Mouse (Mus musculus): Measurements from ENCODE around the gene Olfr1056.
"Not testable (repeated sequence)": the region's sequence is repeated elsewhere in the genome, so short reads cannot be mapped to it uniquely, and the experiment has no call there.

The Olfr1056 gene

DNA sequence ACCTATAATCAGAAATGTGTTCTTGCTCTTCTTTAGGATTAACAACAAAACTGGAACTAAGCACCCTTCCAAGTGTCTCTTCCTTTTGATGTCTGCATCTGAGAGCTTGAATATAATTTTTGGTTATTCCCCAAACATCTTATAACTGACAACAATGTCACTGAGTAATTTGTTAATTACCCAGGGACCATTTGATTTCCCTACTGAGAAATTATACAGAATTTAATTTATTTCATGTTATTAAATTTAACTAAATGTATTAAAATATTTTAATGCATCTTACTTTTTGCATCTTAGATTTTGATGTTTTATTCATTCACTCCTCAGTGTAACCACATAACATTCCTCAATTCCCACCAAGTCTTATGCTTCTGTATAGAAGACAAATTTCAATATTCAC is at the start of gene Olfr1056:
Gene Olfr1056 (minus strand): TSS at position 101 of the 400 bp plus-strand sequence.
- TF ChIP-seq CTCF (conservative IDR thresholded peaks at IDR 0.05; ENCODE audit: low read length) (no peak), POU5F1 (IDR thresholded peaks at IDR 0.05; ENCODE audit: borderline replicate concordance, low read length) (no peak), NANOG (IDR thresholded peaks at IDR 0.05; ENCODE audit: borderline replicate concordance, low read length) (no peak)
- H3K36me3 ChIP-seq (ENCODE audit: insufficient read depth, low read length): no peaks in the 10 kb centered on the region
- H3K4me3 ChIP-seq (replicated peaks; ENCODE audit: low read length): no peak within 1 kb of the TSS
- no peaks in the 10 kb centered on the region for H3K27me3 ChIP-seq (ENCODE audit: insufficient read depth, low read length)
- H3K9me3 ChIP-seq (ENCODE audit: low read length): peaks cover 10% of the 10 kb centered on the region; the same call in 1 of the 2 replicates
- no peaks in the 10 kb centered on the region for H3K4me1 ChIP-seq (replicated peaks; ENCODE audit: low read depth, low read length)

DNA sequence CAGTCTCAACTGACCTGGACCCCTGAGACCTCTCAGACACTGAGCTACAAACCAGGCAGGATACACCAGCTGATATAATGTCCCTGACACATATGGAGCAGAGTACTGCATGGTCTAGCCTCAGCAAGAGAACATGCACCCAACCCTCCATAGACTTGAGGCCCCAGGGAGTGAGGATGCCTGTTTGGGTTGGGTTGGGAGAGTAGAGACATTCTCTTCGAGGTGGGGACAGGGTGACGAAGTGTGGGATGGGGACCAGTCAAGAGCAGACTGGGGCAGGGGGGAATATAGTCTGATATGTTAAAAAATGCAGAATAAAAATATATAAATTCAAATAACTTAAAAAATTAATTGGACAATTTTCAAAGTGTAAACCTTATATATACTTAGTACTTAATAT is 32.8 kb upstream of the Olfr1056 start:
- TF ChIP-seq CTCF (conservative IDR thresholded peaks at IDR 0.05; ENCODE audit: low read length): no peak
- no peak for TF ChIP-seq NANOG (IDR thresholded peaks at IDR 0.05; ENCODE audit: borderline replicate concordance, low read length)
- TF ChIP-seq POU5F1 (IDR thresholded peaks at IDR 0.05; ENCODE audit: borderline replicate concordance, low read length): no peak
- H3K9me3 ChIP-seq (ENCODE audit: low read length): no peaks in the 10 kb centered on the region
- no peaks in the 10 kb centered on the region for H3K4me1 ChIP-seq (replicated peaks; ENCODE audit: low read depth, low read length)
- no peak overlapping the region for H3K4me3 ChIP-seq (replicated peaks; ENCODE audit: low read length)
- H3K36me3 ChIP-seq (ENCODE audit: insufficient read depth, low read length): no peaks in the 10 kb centered on the region
- H3K27me3 ChIP-seq (ENCODE audit: insufficient read depth, low read length): no peaks in the 10 kb centered on the region

DNA sequence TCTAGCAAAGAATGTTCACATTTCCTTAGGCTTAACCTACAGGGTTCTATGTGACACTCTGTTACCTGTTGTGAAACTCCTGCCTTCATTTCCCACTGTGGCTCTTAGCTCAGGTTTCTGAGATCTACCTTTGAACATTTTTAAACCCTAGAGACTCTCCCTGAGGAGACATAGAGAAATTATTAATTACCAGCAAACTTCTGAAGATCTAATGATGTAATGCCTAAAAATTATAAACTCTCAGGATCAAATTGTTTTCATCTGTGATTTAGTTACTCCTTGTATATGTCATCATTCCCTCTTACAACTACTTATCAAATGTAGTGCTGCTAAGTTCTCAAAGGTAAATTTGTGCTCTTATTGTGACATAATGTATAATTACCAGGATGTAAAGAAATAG is 26.2 kb upstream of the Olfr1056 start, which contains the start of gene Olfr1058:
Gene Olfr1058 (minus strand): TSS at position 101 of the 400 bp plus-strand sequence.
- H3K27me3 ChIP-seq (ENCODE audit: insufficient read depth, low read length); H3K4me1 ChIP-seq (replicated peaks; ENCODE audit: low read depth, low read length); H3K36me3 ChIP-seq (ENCODE audit: insufficient read depth, low read length); H3K4me3 ChIP-seq (replicated peaks; ENCODE audit: low read length); H3K9me3 ChIP-seq (ENCODE audit: low read length): not testable (repeated sequence)

DNA sequence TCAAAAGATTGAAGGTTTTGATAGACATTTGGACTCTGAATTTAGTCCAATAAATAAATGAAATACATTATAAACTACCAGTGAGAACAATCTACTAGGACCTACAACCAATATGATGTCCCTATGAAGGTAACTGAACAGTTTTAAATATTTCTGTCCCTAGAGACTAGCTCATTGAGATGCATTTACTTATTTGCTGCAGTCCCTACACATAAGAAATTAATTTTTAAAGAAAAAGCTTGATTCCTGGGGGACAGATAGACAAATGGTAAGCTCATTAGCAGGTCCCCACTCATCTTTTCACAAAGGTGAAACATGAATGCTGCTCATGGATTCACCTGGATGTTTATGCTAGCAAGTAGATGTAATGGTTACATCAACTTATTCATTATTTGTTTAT is 16.0 kb upstream of the Olfr1056 start, which contains the start of gene Olfr1057:
Gene Olfr1057 (minus strand): TSS at position 101 of the 400 bp plus-strand sequence.
- no peaks in the 10 kb centered on the region for H3K4me1 ChIP-seq (replicated peaks; ENCODE audit: low read depth, low read length)
- H3K9me3 ChIP-seq (ENCODE audit: low read length): no peaks in the 10 kb centered on the region
- no peaks in the 10 kb centered on the region for H3K36me3 ChIP-seq (ENCODE audit: insufficient read depth, low read length)
- H3K27me3 ChIP-seq (ENCODE audit: insufficient read depth, low read length): no peaks in the 10 kb centered on the region
- TF ChIP-seq CTCF (conservative IDR thresholded peaks at IDR 0.05; ENCODE audit: low read length): no peak
- TF ChIP-seq NANOG (IDR thresholded peaks at IDR 0.05; ENCODE audit: borderline replicate concordance, low read length): no peak
- no peak for TF ChIP-seq POU5F1 (IDR thresholded peaks at IDR 0.05; ENCODE audit: borderline replicate concordance, low read length)
- no peak within 1 kb of the TSS for H3K4me3 ChIP-seq (replicated peaks; ENCODE audit: low read length)

DNA sequence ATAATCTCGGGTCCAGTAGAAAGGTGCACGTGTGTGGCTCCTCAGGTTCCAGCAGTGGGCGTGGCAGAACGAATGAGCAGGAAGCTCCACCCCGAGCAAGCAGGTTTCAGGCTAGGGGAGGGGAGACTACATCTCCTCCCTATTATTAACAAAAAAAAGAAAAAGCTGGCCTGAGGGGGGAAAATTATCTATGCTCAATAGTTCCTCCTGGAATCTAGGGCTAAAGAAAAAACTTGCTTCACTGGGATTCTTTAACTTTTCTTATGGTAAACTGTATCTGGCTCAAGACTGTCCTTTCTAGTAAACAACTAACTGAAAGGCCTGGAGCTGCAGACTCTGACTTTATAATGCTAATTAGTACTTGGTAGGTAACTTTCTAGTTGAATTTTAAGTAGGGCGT is 4.1 kb upstream of the Olfr1056 start:
- H3K4me1 ChIP-seq (replicated peaks; ENCODE audit: low read depth, low read length); H3K36me3 ChIP-seq (ENCODE audit: insufficient read depth, low read length); H3K27me3 ChIP-seq (ENCODE audit: insufficient read depth, low read length); H3K4me3 ChIP-seq (replicated peaks; ENCODE audit: low read length): not testable (repeated sequence)
- H3K9me3 ChIP-seq (ENCODE audit: low read length): peaks cover 15% of the 10 kb centered on the region

DNA sequence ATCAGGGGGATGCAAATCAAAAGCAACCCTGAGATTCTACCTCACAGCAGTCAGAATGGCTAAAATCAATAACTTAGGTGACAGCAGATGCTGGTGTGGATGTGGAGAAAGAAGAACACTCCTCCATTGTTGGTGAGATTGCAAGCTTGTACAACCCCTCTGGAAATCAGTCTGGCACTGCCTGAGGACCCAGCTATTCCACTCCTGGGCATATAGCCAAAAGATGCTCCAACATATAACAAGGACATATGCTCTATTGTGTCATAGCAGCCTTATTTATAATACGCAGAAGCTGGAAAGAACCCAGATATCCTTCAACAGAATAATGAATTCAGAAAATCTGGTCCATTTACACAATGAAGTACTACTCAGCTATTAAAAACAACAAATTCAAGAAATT is 10.5 kb downstream of the Olfr1056 start:
- H3K9me3 ChIP-seq (ENCODE audit: low read length): peaks cover 25% of the 10 kb centered on the region
- not testable (repeated sequence) for H3K4me3 ChIP-seq (replicated peaks; ENCODE audit: low read length); H3K27me3 ChIP-seq (ENCODE audit: insufficient read depth, low read length); H3K4me1 ChIP-seq (replicated peaks; ENCODE audit: low read depth, low read length); H3K36me3 ChIP-seq (ENCODE audit: insufficient read depth, low read length)

DNA sequence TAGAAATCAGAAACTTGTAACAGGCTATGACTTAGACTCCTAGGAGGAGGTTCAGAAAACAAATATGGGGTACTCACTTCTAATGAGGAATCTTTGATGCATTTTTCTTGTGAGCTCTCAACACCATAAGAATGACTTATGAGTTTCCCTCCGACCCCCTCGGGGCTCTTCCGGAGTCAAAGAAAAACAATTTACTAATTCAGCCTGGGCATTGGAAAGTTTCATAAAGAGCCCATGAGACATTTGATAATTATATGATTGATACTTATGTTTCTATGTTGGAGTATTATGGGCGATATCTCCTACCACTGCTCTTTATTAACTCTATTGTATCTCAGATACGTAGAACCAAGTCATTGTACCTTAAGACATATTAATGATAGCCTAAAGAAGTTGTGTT is 12.1 kb downstream of the Olfr1056 start, which contains the start of gene Olfr1055:
Gene Olfr1055 (minus strand): TSS at position 101 of the 400 bp plus-strand sequence.
- no peaks in the 10 kb centered on the region for H3K4me1 ChIP-seq (replicated peaks; ENCODE audit: low read depth, low read length)
- H3K4me3 ChIP-seq (replicated peaks; ENCODE audit: low read length): no peak within 1 kb of the TSS
- TF ChIP-seq CTCF (conservative IDR thresholded peaks at IDR 0.05; ENCODE audit: low read length) (no peak), POU5F1 (IDR thresholded peaks at IDR 0.05; ENCODE audit: borderline replicate concordance, low read length) (no peak), NANOG (IDR thresholded peaks at IDR 0.05; ENCODE audit: borderline replicate concordance, low read length) (no peak)
- H3K36me3 ChIP-seq (ENCODE audit: insufficient read depth, low read length): no peaks in the 10 kb centered on the region
- H3K9me3 ChIP-seq (ENCODE audit: low read length): peaks cover 27% of the 10 kb centered on the region
- no peaks in the 10 kb centered on the region for H3K27me3 ChIP-seq (ENCODE audit: insufficient read depth, low read length)

DNA sequence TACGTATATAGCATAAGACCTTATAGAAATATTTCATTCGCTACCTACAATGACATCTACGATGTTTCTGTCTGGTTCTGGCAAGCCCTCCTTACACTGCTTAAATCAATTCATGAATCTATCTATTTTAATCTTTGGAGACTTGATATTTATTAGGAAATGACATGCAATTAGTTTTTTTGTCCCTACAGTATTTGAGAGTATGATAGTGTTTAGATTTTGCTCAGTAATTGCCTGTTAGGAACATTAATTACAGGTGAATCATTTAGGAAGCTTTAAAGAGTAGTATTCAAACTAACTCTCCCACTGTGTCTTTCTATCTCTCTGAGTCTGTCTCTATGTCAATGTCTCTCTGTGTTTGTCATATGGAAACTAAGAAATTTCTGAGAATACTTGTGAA is 26.9 kb downstream of the Olfr1056 start, which contains the start of gene Olfr1054:
Gene Olfr1054 (minus strand): TSS at position 101 of the 400 bp plus-strand sequence.
- no peak within 1 kb of the TSS for H3K4me3 ChIP-seq (replicated peaks; ENCODE audit: low read length)
- no peaks in the 10 kb centered on the region for H3K27me3 ChIP-seq (ENCODE audit: insufficient read depth, low read length)
- H3K36me3 ChIP-seq (ENCODE audit: insufficient read depth, low read length): no peaks in the 10 kb centered on the region
- no peak for TF ChIP-seq CTCF (conservative IDR thresholded peaks at IDR 0.05; ENCODE audit: low read length)
- no peak for TF ChIP-seq NANOG (IDR thresholded peaks at IDR 0.05; ENCODE audit: borderline replicate concordance, low read length)
- TF ChIP-seq POU5F1 (IDR thresholded peaks at IDR 0.05; ENCODE audit: borderline replicate concordance, low read length): no peak
- H3K9me3 ChIP-seq (ENCODE audit: low read length): peaks cover 12% of the 10 kb centered on the region; the same call in 1 of the 2 replicates
- H3K4me1 ChIP-seq (replicated peaks; ENCODE audit: low read depth, low read length): no peaks in the 10 kb centered on the region

DNA sequence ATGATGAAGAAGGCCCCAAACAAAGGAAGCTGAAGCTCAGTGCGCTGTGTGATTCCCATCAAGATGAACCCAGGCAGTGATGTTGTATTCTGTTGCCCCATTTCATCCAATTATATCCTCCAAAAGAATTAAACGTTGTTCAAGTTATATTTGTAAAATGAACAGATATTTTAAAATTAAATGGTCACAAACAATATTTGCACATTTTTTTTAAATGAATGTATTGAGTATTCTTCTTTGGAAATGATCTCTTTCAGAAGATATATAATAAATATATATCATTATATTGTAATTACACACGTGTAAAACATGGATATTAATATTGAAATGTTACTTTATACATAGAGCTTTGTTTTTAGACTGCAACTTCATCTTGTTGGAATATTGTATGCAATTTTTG is 47.1 kb downstream of the Olfr1056 start, which contains the start of gene Olfr1053:
Gene Olfr1053 (minus strand): TSS at position 101 of the 400 bp plus-strand sequence.
- TF ChIP-seq CTCF (conservative IDR thresholded peaks at IDR 0.05; ENCODE audit: low read length): no peak
- TF ChIP-seq NANOG (IDR thresholded peaks at IDR 0.05; ENCODE audit: borderline replicate concordance, low read length): no peak
- no peak for TF ChIP-seq POU5F1 (IDR thresholded peaks at IDR 0.05; ENCODE audit: borderline replicate concordance, low read length)
- no peaks in the 10 kb centered on the region for H3K27me3 ChIP-seq (ENCODE audit: insufficient read depth, low read length)
- no peaks in the 10 kb centered on the region for H3K36me3 ChIP-seq (ENCODE audit: insufficient read depth, low read length)
- no peaks in the 10 kb centered on the region for H3K9me3 ChIP-seq (ENCODE audit: low read length)
- H3K4me1 ChIP-seq (replicated peaks; ENCODE audit: low read depth, low read length): no peaks in the 10 kb centered on the region
- no peak within 1 kb of the TSS for H3K4me3 ChIP-seq (replicated peaks; ENCODE audit: low read length)

Data from E14TG2a.4 (cell line).